Mouse (Mus musculus) naive thymus-derived CD4-positive, alpha-beta T cell, adult 2 months (primary cell): ENCODE results near the gene Slc52a3.

Experiments
- DNase-seq: peaks from one replicate; pipeline ENCODE4 v3.0.0-alpha.2; 2011; ENCODE audit warnings: low read depth

Slc52a3 gene

GRCm38 (mm10) chr2:151999669-152000290, 3.5 kb downstream of the Slc52a3 start:
- no peak for DNase-seq

- no peak for DNase-seq
Measured at GRCm38 (mm10) chr2:152000291-152000679, 4.0 kb downstream of the Slc52a3 start.

- no peak for DNase-seq
Measured at GRCm38 (mm10) chr2:152000735-152001134, 4.4 kb downstream of the Slc52a3 start.

GRCm38 (mm10) chr2:152002529-152002928, 6.2 kb downstream of the Slc52a3 start:
- DNase-seq, result no peak

GRCm38 (mm10) chr2:152007783-152008182, 11.5 kb downstream of the Slc52a3 start:
- peak; percentile 24 for DNase-seq

GRCm38 (mm10) chr2:152009061-152009779, 12.9 kb downstream of the Slc52a3 start:
- peak; percentile 27 for DNase-seq

- DNase-seq, result no peak
Measured at GRCm38 (mm10) chr2:152010251-152010650, 13.9 kb downstream of the Slc52a3 start.

- DNase-seq, result no peak
Measured at GRCm38 (mm10) chr2:152010661-152011060, 14.3 kb downstream of the Slc52a3 start.

GRCm38 (mm10) chr2:152011724-152012123, 15.4 kb downstream of the Slc52a3 start:
- no peak for DNase-seq

- no peak for DNase-seq
Measured at GRCm38 (mm10) chr2:152012222-152012621, 15.9 kb downstream of the Slc52a3 start.

GRCm38 (mm10) chr2:152012701-152013100, 16.4 kb downstream of the Slc52a3 start:
- DNase-seq, result no peak

GRCm38 (mm10) chr2:152015997-152016396, 19.7 kb downstream of the Slc52a3 start:
- no peak for DNase-seq

- DNase-seq, result no peak
Measured at GRCm38 (mm10) chr2:152016666-152017065, 20.4 kb downstream of the Slc52a3 start.

- DNase-seq, result peak; percentile 59
Measured at GRCm38 (mm10) chr2:152020255-152020654, 23.9 kb downstream of the Slc52a3 start.

- DNase-seq, result no peak
Measured at GRCm38 (mm10) chr2:152022022-152022421, 25.7 kb downstream of the Slc52a3 start.

GRCm38 (mm10) chr2:152024883-152025422, 28.6 kb downstream of the Slc52a3 start:
- no peak for DNase-seq

GRCm38 (mm10) chr2:152029252-152030082, 33.2 kb downstream of the Slc52a3 start:
- DNase-seq, result peak; percentile 94

- DNase-seq, result no peak
Measured at GRCm38 (mm10) chr2:152030986-152031385, 34.7 kb downstream of the Slc52a3 start.

GRCm38 (mm10) chr2:152040101-152040500, 43.8 kb downstream of the Slc52a3 start:
- no peak for DNase-seq

GRCm38 (mm10) chr2:152047116-152048002, 51.0 kb downstream of the Slc52a3 start:
- no peak for DNase-seq
